Mouse (Mus musculus) midbrain, embryonic 14.5 days (tissue): ENCODE results near the gene Ankrd65. TPM values are rescaled to one million over a fixed set of nuclear protein-coding genes. Genes with fewer than 3 reads are reported as not detected.

Experiments used
- ATAC-seq: fragments of 200-750 bp; cut with Nextera tagmentation; 2 replicates; pipeline ENCODE4 v1.8.0; 2017; ENCODE audit warnings: moderate number of reproducible peaks, moderate library complexity; ENCODE audit not compliant: low FRiP score, low TSS enrichment
- DNase-seq: peaks from one replicate; pipeline ENCODE4 v3.0.0-alpha.2; 2015
- H3K27ac ChIP-seq: fragments of 300-500 bp; sonication (generic); replicated peaks from 2 replicates; pipeline ENCODE4 v1.5.1; 2014; ENCODE audit warnings: mild to moderate bottlenecking, low read depth, low read length, moderate library complexity
- H3K27me3 ChIP-seq: fragments of 300-500 bp; sonication (generic); 2 replicates; pipeline ENCODE4 v1.6.1; 2014; ENCODE audit warnings: low read length, control low read depth, mixed read lengths; ENCODE audit not compliant: control insufficient read depth, insufficient read depth
- H3K36me3 ChIP-seq: fragments of 300-500 bp; sonication (generic); 2 replicates; pipeline ENCODE4 v1.6.1; 2014; ENCODE audit warnings: low read length, control low read depth; ENCODE audit not compliant: control insufficient read depth, insufficient read depth
- H3K4me1 ChIP-seq: fragments of 300-500 bp; sonication (generic); 2 replicates; pipeline ENCODE4 v1.6.1; 2014; ENCODE audit warnings: mild to moderate bottlenecking, antibody characterized with exemption, low read length, control low read depth; ENCODE audit not compliant: control insufficient read depth, insufficient read depth
- H3K4me2 ChIP-seq: fragments of 300-500 bp; sonication (generic); 2 replicates; pipeline ENCODE4 v1.6.1; 2014; ENCODE audit warnings: mild to moderate bottlenecking, low read length, moderate library complexity
- H3K4me3 ChIP-seq: fragments of 300-500 bp; sonication (generic); replicated peaks from 2 replicates; pipeline ENCODE4 v1.5.1; 2014; ENCODE audit warnings: low read depth, low read length
- H3K9ac ChIP-seq: fragments of 300-500 bp; sonication (generic); replicated peaks from 2 replicates; pipeline ENCODE4 v1.6.1; 2014; ENCODE audit warnings: mild to moderate bottlenecking, low read length, moderate library complexity
- H3K9me3 ChIP-seq: fragments of 300-500 bp; sonication (generic); 2 replicates; pipeline ENCODE4 v1.6.1; 2016; ENCODE audit warnings: low read length, control low read depth, mixed read lengths; ENCODE audit not compliant: control insufficient read depth
- WGBS: fragments of 180-500 bp; shearing (Covaris S2); extraction: QIAGEN DNeasy Blood & Tissue Kit; methylation state at CpG from one replicate; pipeline ENCODE4 v1.1.7; 2014; 5-methylcytosine and 5-hydroxymethylcytosine counted together
- polyA plus RNA-seq: library from polyadenylated mRNA; unstranded; fragments of >200 nt; fragmentation: Nextera tagmentation; extraction: Ambion mirVana; gene quantifications from 2 replicates; pipeline ENCODE4 v1.2.1, GENCODE M21; 2014

Gene Ankrd65
- polyA plus RNA-seq, 1 experiment from 2014 or later: not detected

GRCm38 (mm10) chr4:155759862-155760612 is 30.2 kb upstream of the Ankrd65 start:
- Histone ChIP-seq H3K4me1 (peaks cover 14% of the 10 kb centered on the region), H3K4me3 (peak overlapping the region; percentile 79), H3K27me3 (no peaks in the 10 kb centered on the region), H3K9ac (peak overlapping the region; percentile 69), H3K36me3 (peaks cover 19% of the 10 kb centered on the region), H3K27ac (no peak overlapping the region), H3K9me3 (no peaks in the 10 kb centered on the region), H3K4me2 (peak overlapping the region; percentile 97)
- no peak for ATAC-seq
- peak; percentile 59 for DNase-seq
- WGBS: 6% methylated on average over 10 of the region's 10 CpGs

- Histone ChIP-seq H3K4me1 (peaks cover 14% of the 10 kb centered on the region), H3K27me3 (no peaks in the 10 kb centered on the region), H3K9me3 (no peaks in the 10 kb centered on the region), H3K4me3 (peak within 1 kb of the TSS; percentile 79), H3K36me3 (peaks cover 12% of the 10 kb centered on the region), H3K9ac (peak within 1 kb of the TSS; percentile 69), H3K27ac (0 out of 2 replicates have a peak within 1 kb of the TSS, but pooled peaks have one; percentile 37), H3K4me2 (peak within 1 kb of the TSS; percentile 97)
- peak; percentile 98 for DNase-seq
- WGBS: 1% methylated on average over 67 of the region's 68 CpGs
- peak; percentile 95 for ATAC-seq
Measured at GRCm38 (mm10) chr4:155760613-155761355, 29.5 kb upstream of the Ankrd65 start, which contains the start of gene Atad3a. Gene Atad3a, minus strand, starts transcription at chr4:155761093.

GRCm38 (mm10) chr4:155761356-155762099 is 28.7 kb upstream of the Ankrd65 start:
- ATAC-seq: peak; percentile 64
- Histone ChIP-seq H3K9ac (peak overlapping the region; percentile 59), H3K27ac (0 out of 2 replicates have a peak overlapping the region, but pooled peaks have one; percentile 37), H3K4me1 (peaks cover 14% of the 10 kb centered on the region), H3K27me3 (no peaks in the 10 kb centered on the region), H3K36me3 (peaks cover 4% of the 10 kb centered on the region), H3K4me3 (peak overlapping the region; percentile 79), H3K9me3 (no peaks in the 10 kb centered on the region), H3K4me2 (peak overlapping the region; percentile 97)
- peak; percentile 15 for DNase-seq
- WGBS: 2% methylated on average over 28 of the region's 28 CpGs

GRCm38 (mm10) chr4:155762357-155762756 is 27.9 kb upstream of the Ankrd65 start:
- Histone ChIP-seq H3K9ac (no peak overlapping the region), H3K27ac (no peak overlapping the region), H3K27me3 (no peaks in the 10 kb centered on the region), H3K4me2 (0 out of 2 replicates have a peak overlapping the region, but pooled peaks have one; percentile 97), H3K9me3 (no peaks in the 10 kb centered on the region), H3K4me3 (no peak overlapping the region), H3K36me3 (no peaks in the 10 kb centered on the region; the same call in 1 of the 2 replicates), H3K4me1 (peaks cover 14% of the 10 kb centered on the region)
- WGBS: 93% methylated on average over 3 of the region's 3 CpGs
- ATAC-seq: no peak
- DNase-seq: no peak

DNA sequence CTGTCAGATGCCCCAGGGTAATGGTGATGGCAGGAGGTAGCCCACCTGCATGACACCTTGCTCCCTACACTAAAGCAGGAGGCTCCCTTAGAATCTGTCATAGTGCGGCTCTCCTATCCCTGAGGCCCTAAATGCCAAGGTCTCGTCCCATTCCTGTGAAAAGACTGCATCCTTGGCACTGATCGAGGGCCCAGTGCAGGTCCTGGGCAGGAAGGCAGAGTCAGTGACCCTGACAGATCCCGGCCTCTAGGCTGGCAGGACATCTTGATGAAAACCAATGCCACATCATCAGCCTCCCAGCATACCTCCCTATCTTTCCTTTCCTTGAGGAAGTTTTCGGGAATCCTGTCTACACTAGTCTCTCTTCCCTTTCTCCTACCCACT is 20.8 kb upstream of the Ankrd65 start:
- no peaks in the 10 kb centered on the region for H3K36me3 ChIP-seq
- peaks cover 19% of the 10 kb centered on the region; the same call in 1 of the 2 replicates for H3K27me3 ChIP-seq
- 53% methylated on average over 5 of the region's 5 CpGs for WGBS
- ATAC-seq (no peak), DNase-seq (no peak)
- peak overlapping the region; percentile 70 for H3K27ac ChIP-seq
- peak overlapping the region; percentile 73 for H3K9ac ChIP-seq
- peaks cover 13% of the 10 kb centered on the region; the same call in 1 of the 2 replicates for H3K4me1 ChIP-seq
- no peaks in the 10 kb centered on the region for H3K9me3 ChIP-seq
- peak overlapping the region; percentile 73 for H3K4me2 ChIP-seq
- peak overlapping the region; percentile 47 for H3K4me3 ChIP-seq

- DNase-seq: peak; percentile 94
- Histone ChIP-seq H3K27me3 (peaks cover 19% of the 10 kb centered on the region; the same call in 1 of the 2 replicates), H3K9me3 (no peaks in the 10 kb centered on the region), H3K27ac (peak overlapping the region; percentile 70), H3K4me3 (peak overlapping the region; percentile 47), H3K36me3 (no peaks in the 10 kb centered on the region), H3K4me2 (peak overlapping the region; percentile 73), H3K9ac (peak overlapping the region; percentile 73), H3K4me1 (peaks cover 18% of the 10 kb centered on the region; the same call in 1 of the 2 replicates)
- peak; percentile 86 for ATAC-seq
- WGBS: under 1% methylated on average over 38 of the region's 39 CpGs
Measured at GRCm38 (mm10) chr4:155769880-155770512, 20.2 kb upstream of the Ankrd65 start.

- Histone ChIP-seq H3K4me2 (peak overlapping the region; percentile 73), H3K4me3 (peak overlapping the region; percentile 47), H3K27me3 (peaks cover 23% of the 10 kb centered on the region; the same call in 1 of the 2 replicates), H3K27ac (0 out of 2 replicates have a peak overlapping the region, but pooled peaks have one; percentile 20), H3K36me3 (no peaks in the 10 kb centered on the region), H3K9me3 (no peaks in the 10 kb centered on the region), H3K4me1 (peaks cover 19% of the 10 kb centered on the region; the same call in 1 of the 2 replicates), H3K9ac (peak overlapping the region; percentile 73)
- WGBS: 42% methylated on average over 24 of the region's 24 CpGs
- DNase-seq (no peak), ATAC-seq (no peak; the same call in 1 of the 2 replicates)
Measured at GRCm38 (mm10) chr4:155770626-155771025, 19.6 kb upstream of the Ankrd65 start.
